Mouse (Mus musculus) brain, adult 10 weeks (tissue): ENCODE results near the gene Cbln4. TPM values are rescaled to one million over a fixed set of nuclear protein-coding genes. Genes with fewer than 3 reads are reported as not detected.

ENCODE experiments used
- polyA plus RNA-seq: library from polyadenylated mRNA; stranded (reverse); fragments of 350-450 nt; fragmentation: Illumina TruSeq; extraction: RNeasy Lipid Tissue Mini Kit (QIAGEN cat#74804); gene quantifications from one replicate; pipeline ENCODE4 v1.2.3, GENCODE M21; 2015; ENCODE audit warnings: low read depth, low replicate concordance

The Cbln4 gene
- 22.7 TPM for polyA plus RNA-seq

DNA sequence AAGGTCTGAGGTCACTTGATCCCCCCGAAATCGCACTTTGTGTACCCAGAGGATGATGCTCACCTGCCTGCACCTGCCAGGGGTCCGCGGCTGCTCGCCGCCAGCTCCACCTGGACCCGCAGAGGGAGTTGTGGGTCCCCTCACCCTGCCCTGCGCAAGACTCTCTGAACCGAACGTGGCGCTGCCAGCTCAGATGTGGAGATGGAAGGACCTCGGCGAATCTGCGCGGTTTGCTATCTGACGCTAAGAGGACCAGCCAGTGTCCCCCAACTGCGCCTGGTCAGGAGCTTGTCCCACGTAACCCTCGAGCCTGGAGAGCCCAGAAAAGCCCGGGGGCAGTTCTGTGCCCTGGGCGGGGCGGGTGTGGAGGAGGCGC lies at the start of gene Cbln4:
TSS of gene Cbln4 (minus strand) at position 232 of the 376 bp plus-strand sequence.

Other genes starting within 250 kb of the Cbln4 start
- 0.22 TPM for gene Mc3r, start 205.0 kb upstream of the Cbln4 start, polyA plus RNA-seq